Mouse (Mus musculus): ENCODE results near the gene Aatf. TPM values are rescaled to one million over a fixed set of nuclear protein-coding genes. Genes with fewer than 3 reads are reported as not detected.

Aatf gene
- polyA plus RNA-seq (2016; fragmentation: Nextera tagmentation; extraction: Ambion mirVana) = 63.2 and 64.7 TPM in 2 replicates

GRCm38 (mm10) chr11:84513171-84514116, at the start of gene Aatf:
TSS of gene Aatf (minus strand) at chr11:84513522.
- H3K27me3 ChIP-seq (ENCODE audit: poor library complexity, severe bottlenecking) = peaks cover 46% of the 10 kb centered on the region
- peak; percentile 99 for DNase-seq (ENCODE audit: extremely low spot score, low spot score)
- peaks cover 34% of the 10 kb centered on the region for H3K36me3 ChIP-seq (replicated peaks)
- H3K4me3 ChIP-seq = peak within 1 kb of the TSS; percentile 77
- H3K4me1 ChIP-seq = peaks cover 25% of the 10 kb centered on the region
- no peaks in the 10 kb centered on the region for H3K9me3 ChIP-seq
- peak within 1 kb of the TSS; percentile 89 for H3K27ac ChIP-seq
- WGBS = under 1% methylated on average over 80 of the region's 80 CpGs

GRCm38 (mm10) chr11:84562758-84563347, 49.5 kb upstream of the Aatf start:
- no peaks in the 10 kb centered on the region for H3K9me3 ChIP-seq
- H3K4me1 ChIP-seq = peaks cover 26% of the 10 kb centered on the region
- no peaks in the 10 kb centered on the region for H3K36me3 ChIP-seq (replicated peaks)
- 16% methylated on average over 9 of the region's 9 CpGs for WGBS
- H3K27me3 ChIP-seq (ENCODE audit: poor library complexity, severe bottlenecking) = peaks cover 64% of the 10 kb centered on the region
- DNase-seq (ENCODE audit: extremely low spot score, low spot score) = no peak
- peak overlapping the region; percentile 72 for H3K27ac ChIP-seq
- H3K4me3 ChIP-seq = peak overlapping the region; percentile 8; the same call in 1 of the 2 replicates

- peaks cover 24% of the 10 kb centered on the region for H3K4me1 ChIP-seq
- no peaks in the 10 kb centered on the region for H3K36me3 ChIP-seq (replicated peaks)
- DNase-seq (ENCODE audit: extremely low spot score, low spot score) = no peak
- WGBS = 81% methylated on average over 5 of the region's 5 CpGs
- peaks cover 51% of the 10 kb centered on the region for H3K27me3 ChIP-seq (ENCODE audit: poor library complexity, severe bottlenecking)
- no peak overlapping the region for H3K27ac ChIP-seq
- H3K9me3 ChIP-seq = no peaks in the 10 kb centered on the region
- no peak overlapping the region for H3K4me3 ChIP-seq
Observed at GRCm38 (mm10) chr11:84561546-84561945, 48.2 kb upstream of the Aatf start.

GRCm38 (mm10) chr11:84553821-84554450, 40.6 kb upstream of the Aatf start:
- H3K27me3 ChIP-seq (ENCODE audit: poor library complexity, severe bottlenecking) = peaks cover 38% of the 10 kb centered on the region
- H3K4me3 ChIP-seq = no peak overlapping the region
- DNase-seq (ENCODE audit: extremely low spot score, low spot score) = no peak
- peaks cover 6% of the 10 kb centered on the region; the same call in 1 of the 2 replicates for H3K9me3 ChIP-seq
- H3K27ac ChIP-seq = no peak overlapping the region
- no peaks in the 10 kb centered on the region for H3K36me3 ChIP-seq (replicated peaks)
- 87% methylated on average over 14 of the region's 14 CpGs for WGBS
- H3K4me1 ChIP-seq = peaks cover 4% of the 10 kb centered on the region; the same call in 1 of the 2 replicates

GRCm38 (mm10) chr11:84551296-84551695, 38.0 kb upstream of the Aatf start:
- H3K9me3 ChIP-seq = peaks cover 6% of the 10 kb centered on the region; the same call in 1 of the 2 replicates
- H3K4me1 ChIP-seq = peaks cover 4% of the 10 kb centered on the region; the same call in 1 of the 2 replicates
- no peaks in the 10 kb centered on the region for H3K36me3 ChIP-seq (replicated peaks)
- H3K4me3 ChIP-seq = no peak overlapping the region
- WGBS = 92% methylated on average over 4 of the region's 4 CpGs
- no peak overlapping the region for H3K27ac ChIP-seq
- no peak for DNase-seq (ENCODE audit: extremely low spot score, low spot score)
- peaks cover 63% of the 10 kb centered on the region for H3K27me3 ChIP-seq (ENCODE audit: poor library complexity, severe bottlenecking)

GRCm38 (mm10) chr11:84549258-84549791, 36.0 kb upstream of the Aatf start:
- Histone ChIP-seq H3K27me3 (ENCODE audit: poor library complexity, severe bottlenecking) (peaks cover 72% of the 10 kb centered on the region), H3K9me3 (peaks cover 6% of the 10 kb centered on the region; the same call in 1 of the 2 replicates), H3K27ac (no peak overlapping the region), H3K4me3 (no peak overlapping the region), H3K4me1 (peaks cover 4% of the 10 kb centered on the region; the same call in 1 of the 2 replicates), H3K36me3 (replicated peaks) (no peaks in the 10 kb centered on the region)
- no peak for DNase-seq (ENCODE audit: extremely low spot score, low spot score)
- 49% methylated on average over 6 of the region's 6 CpGs for WGBS

- no peaks in the 10 kb centered on the region for H3K36me3 ChIP-seq (replicated peaks)
- peaks cover 4% of the 10 kb centered on the region; the same call in 1 of the 2 replicates for H3K4me1 ChIP-seq
- H3K27ac ChIP-seq = no peak overlapping the region
- no peak overlapping the region for H3K4me3 ChIP-seq
- peaks cover 70% of the 10 kb centered on the region for H3K27me3 ChIP-seq (ENCODE audit: poor library complexity, severe bottlenecking)
- WGBS = 54% methylated on average over 2 of the region's 2 CpGs
- peaks cover 2% of the 10 kb centered on the region; the same call in 1 of the 2 replicates for H3K9me3 ChIP-seq
- no peak for DNase-seq (ENCODE audit: extremely low spot score, low spot score)
Observed at GRCm38 (mm10) chr11:84548293-84548692, 35.0 kb upstream of the Aatf start.

GRCm38 (mm10) chr11:84539981-84540380, 26.7 kb upstream of the Aatf start:
- H3K27ac ChIP-seq = peak overlapping the region; percentile 48; the same call in 1 of the 2 replicates
- no peak overlapping the region for H3K4me3 ChIP-seq
- no peak for DNase-seq (ENCODE audit: extremely low spot score, low spot score)
- H3K27me3 ChIP-seq (ENCODE audit: poor library complexity, severe bottlenecking) = peaks cover 82% of the 10 kb centered on the region
- no peaks in the 10 kb centered on the region for H3K9me3 ChIP-seq
- no peaks in the 10 kb centered on the region for H3K36me3 ChIP-seq (replicated peaks)
- H3K4me1 ChIP-seq = peaks cover 17% of the 10 kb centered on the region
- WGBS = 8% methylated on average over 4 of the region's 4 CpGs

- Histone ChIP-seq H3K27ac (no peak overlapping the region), H3K4me3 (no peak overlapping the region), H3K9me3 (no peaks in the 10 kb centered on the region), H3K4me1 (peaks cover 36% of the 10 kb centered on the region), H3K36me3 (replicated peaks) (no peaks in the 10 kb centered on the region), H3K27me3 (ENCODE audit: poor library complexity, severe bottlenecking) (peaks cover 100% of the 10 kb centered on the region)
- no peak for DNase-seq (ENCODE audit: extremely low spot score, low spot score)
- WGBS = 7% methylated on average over 14 of the region's 14 CpGs
Observed at GRCm38 (mm10) chr11:84529797-84530703, 16.7 kb upstream of the Aatf start.

- H3K4me3 ChIP-seq = peak overlapping the region; percentile 25
- no peak overlapping the region for H3K27ac ChIP-seq
- no peaks in the 10 kb centered on the region for H3K9me3 ChIP-seq
- DNase-seq (ENCODE audit: extremely low spot score, low spot score) = peak; percentile 27
- H3K27me3 ChIP-seq (ENCODE audit: poor library complexity, severe bottlenecking) = peaks cover 100% of the 10 kb centered on the region
- H3K4me1 ChIP-seq = peaks cover 44% of the 10 kb centered on the region
- H3K36me3 ChIP-seq (replicated peaks) = no peaks in the 10 kb centered on the region
- under 1% methylated on average over 24 of the region's 24 CpGs for WGBS
Observed at GRCm38 (mm10) chr11:84529143-84529755, 15.9 kb upstream of the Aatf start.
